Mouse (Mus musculus) intestine, postnatal 0 days (tissue): ENCODE measurements around the gene Gli3. TPM values are rescaled to one million over a fixed set of nuclear protein-coding genes. Genes with fewer than 3 reads are reported as not detected.
A peak's percentile ranks its signal among the peaks of the same experiment; 100 is the strongest.

Experiments used
- ATAC-seq: fragments of 200-750 bp; cut with Nextera tagmentation; 2 replicates; pipeline ENCODE4 v1.8.0; 2017; ENCODE audit warnings: mild to moderate bottlenecking, moderate TSS enrichment, moderate library complexity
- H3K27ac ChIP-seq: fragments of 300-500 bp; sonication (generic); 2 replicates; pipeline ENCODE4 v1.5.1; 2014; ENCODE audit warnings: mild to moderate bottlenecking, low read depth, low read length, moderate library complexity
- H3K27me3 ChIP-seq: fragments of 300-500 bp; sonication (generic); replicated peaks from 2 replicates; pipeline ENCODE4 v1.6.1; 2014; ENCODE audit warnings: low read length, mixed read lengths; ENCODE audit not compliant: control insufficient read depth, insufficient read depth
- H3K36me3 ChIP-seq: fragments of 300-500 bp; sonication (generic); 2 replicates; pipeline ENCODE4 v1.6.1; 2014; ENCODE audit warnings: mild to moderate bottlenecking, moderate library complexity; ENCODE audit not compliant: control insufficient read depth, insufficient read depth
- H3K4me1 ChIP-seq: fragments of 300-500 bp; sonication (generic); replicated peaks from 2 replicates; pipeline ENCODE4 v1.6.1; 2014; ENCODE audit warnings: antibody characterized with exemption, low read length, mixed read lengths; ENCODE audit not compliant: control insufficient read depth, insufficient read depth
- H3K4me2 ChIP-seq: fragments of 300-500 bp; sonication (generic); replicated peaks from 2 replicates; pipeline ENCODE4 v1.6.1; 2014; ENCODE audit warnings: low read depth, mild to moderate bottlenecking, moderate library complexity
- H3K4me3 ChIP-seq: fragments of 300-500 bp; sonication (generic); 2 replicates; pipeline ENCODE4 v1.5.1; 2014; ENCODE audit warnings: low read depth, low read length
- H3K9ac ChIP-seq: fragments of 300-500 bp; sonication (generic); 2 replicates; pipeline ENCODE4 v1.6.1; 2014; ENCODE audit warnings: mild to moderate bottlenecking, low read depth, low read length
- H3K9me3 ChIP-seq: fragments of 300-500 bp; sonication (generic); 2 replicates; pipeline ENCODE4 v1.6.1; 2016; ENCODE audit warnings: mixed run types; ENCODE audit not compliant: control insufficient read depth
- CTCF ChIP-seq: sonication (generic); IDR thresholded peaks from 2 replicates; pipeline ENCODE4 v1.5.1; 2016; ENCODE audit warnings: low read depth, mild to moderate bottlenecking, control low read depth, antibody characterized with exemption, moderate library complexity
- WGBS: fragments of 180-500 bp; shearing (Covaris S2); extraction: QIAGEN DNeasy Blood & Tissue Kit; methylation state at CpG from one replicate; pipeline ENCODE4 v1.1.7; 2014; 5-methylcytosine and 5-hydroxymethylcytosine counted together
- polyA plus RNA-seq: library from polyadenylated mRNA; unstranded; fragments of >200 nt; fragmentation: Nextera tagmentation; extraction: Ambion mirVana; gene quantifications from 2 replicates; pipeline ENCODE4 v1.2.1, GENCODE M21; 2015

The Gli3 gene
- 4.4 and 5.0 TPM in 2 replicates for polyA plus RNA-seq

- H3K4me2 ChIP-seq = peak within 1 kb of the TSS; percentile 75
- H3K9ac ChIP-seq = peak within 1 kb of the TSS; percentile 65
- H3K27ac ChIP-seq = peak within 1 kb of the TSS; percentile 82
- no peak for TF ChIP-seq CTCF
- peak within 1 kb of the TSS; percentile 65 for H3K4me3 ChIP-seq
- peaks cover 30% of the 10 kb centered on the region for H3K27me3 ChIP-seq
- peak; percentile 76 for ATAC-seq
- H3K4me1 ChIP-seq = no peaks in the 10 kb centered on the region
- under 1% methylated on average over 49 of the region's 76 CpGs for WGBS
- no peaks in the 10 kb centered on the region for H3K9me3 ChIP-seq
- no peaks in the 10 kb centered on the region for H3K36me3 ChIP-seq
These were observed at the start of gene Gli3 for GRCm38 (mm10) chr13:15462830-15463491. Gene Gli3 (plus strand): TSS chr13:15463235.

- H3K27me3 ChIP-seq = no peaks in the 10 kb centered on the region
- 50% methylated on average over 10 of the region's 10 CpGs for WGBS
- no peak overlapping the region for H3K27ac ChIP-seq
- no peaks in the 10 kb centered on the region for H3K9me3 ChIP-seq
- H3K4me3 ChIP-seq = no peak overlapping the region
- no peak for ATAC-seq
- no peaks in the 10 kb centered on the region for H3K4me1 ChIP-seq
- no peak for TF ChIP-seq CTCF
- no peak overlapping the region for H3K9ac ChIP-seq
- H3K36me3 ChIP-seq = no peaks in the 10 kb centered on the region
- no peak overlapping the region; the same call in 1 of the 2 replicates for H3K4me2 ChIP-seq
These were observed 41.8 kb upstream of the Gli3 start for GRCm38 (mm10) chr13:15421182-15421750.

GRCm38 (mm10) chr13:15442002-15442401 lies 21.0 kb upstream of the Gli3 start:
- H3K27me3 ChIP-seq = no peaks in the 10 kb centered on the region
- no peak overlapping the region for H3K4me3 ChIP-seq
- no peak for TF ChIP-seq CTCF
- no peaks in the 10 kb centered on the region for H3K36me3 ChIP-seq
- ATAC-seq = no peak
- no peak overlapping the region for H3K9ac ChIP-seq
- no peak overlapping the region for H3K4me2 ChIP-seq
- WGBS = 78% methylated on average over 4 of the region's 4 CpGs
- no peak overlapping the region for H3K27ac ChIP-seq
- H3K9me3 ChIP-seq = no peaks in the 10 kb centered on the region
- H3K4me1 ChIP-seq = no peaks in the 10 kb centered on the region

- Histone ChIP-seq H3K9ac (no peak overlapping the region), H3K4me3 (no peak overlapping the region), H3K27me3 (no peaks in the 10 kb centered on the region), H3K9me3 (no peaks in the 10 kb centered on the region), H3K36me3 (no peaks in the 10 kb centered on the region), H3K4me1 (no peaks in the 10 kb centered on the region), H3K4me2 (no peak overlapping the region), H3K27ac (no peak overlapping the region)
- ATAC-seq = no peak
- TF ChIP-seq CTCF = no peak
- 65% methylated on average over 4 of the region's 4 CpGs for WGBS
These were observed 18.7 kb upstream of the Gli3 start for GRCm38 (mm10) chr13:15444312-15444711.

- ATAC-seq = no peak
- Histone ChIP-seq H3K9me3 (no peaks in the 10 kb centered on the region), H3K36me3 (no peaks in the 10 kb centered on the region), H3K9ac (no peak overlapping the region), H3K4me1 (no peaks in the 10 kb centered on the region), H3K4me3 (no peak overlapping the region), H3K27ac (no peak overlapping the region), H3K27me3 (no peaks in the 10 kb centered on the region), H3K4me2 (no peak overlapping the region)
- TF ChIP-seq CTCF = no peak
- 66% methylated on average over 2 of the region's 2 CpGs for WGBS
These were observed 17.4 kb upstream of the Gli3 start for GRCm38 (mm10) chr13:15445591-15445990.

GRCm38 (mm10) chr13:15446004-15446403 lies 17.0 kb upstream of the Gli3 start:
- no peak overlapping the region for H3K27ac ChIP-seq
- no peak for TF ChIP-seq CTCF
- H3K9me3 ChIP-seq = no peaks in the 10 kb centered on the region
- ATAC-seq = no peak
- no peaks in the 10 kb centered on the region for H3K4me1 ChIP-seq
- H3K9ac ChIP-seq = no peak overlapping the region
- no peak overlapping the region for H3K4me2 ChIP-seq
- no peaks in the 10 kb centered on the region for H3K27me3 ChIP-seq
- no peaks in the 10 kb centered on the region for H3K36me3 ChIP-seq
- no peak overlapping the region for H3K4me3 ChIP-seq
- 67% methylated on average over 8 of the region's 8 CpGs for WGBS
